Mouse (Mus musculus): ENCODE data around the gene Mrpl1.

The Mrpl1 gene

GRCm38 (mm10) chr5:96308645-96309044 is 99.4 kb downstream of the Mrpl1 start:
- no peak for DNase-seq (ENCODE audit: low spot score in 2 of 2)

- DNase-seq (ENCODE audit: low spot score in 2 of 2), result no peak
Observed at GRCm38 (mm10) chr5:96309566-96309965, 100.3 kb downstream of the Mrpl1 start.

- DNase-seq (ENCODE audit: low spot score in 2 of 2), result no peak
Observed at GRCm38 (mm10) chr5:96311677-96312076, 102.4 kb downstream of the Mrpl1 start.
